Comparison of ENCODE assay signal across 15 mouse cellular contexts in genomic region chr9:23200828-23201227, GRCm38 (mm10). TPM values are rescaled to one million over a fixed set of nuclear protein-coding genes. Genes with fewer than 3 reads are reported as not detected.
"Had no signal": no experiment of that assay in that cellular context is flagged by ENCODE, and none has a peak within 500 bp of the region (broad histone marks: within the 10 kb centered on the region; RNA-seq: fewer than 3 reads in every experiment).

No protein-coding gene starts in this region.

- H3K4me3 ChIP-seq: layer of hippocampus, adult 2 months; limb, embryonic 10.5 days; liver, embryonic 15.5 days; midbrain, embryonic 13.5 days; myocyte; neural tube, embryonic 15.5 days had no signal

- H3K4me2 ChIP-seq: liver, embryonic 11.5 days; liver, embryonic 15.5 days; midbrain, embryonic 13.5 days; neural tube, embryonic 15.5 days had no signal

- H3K27me3 ChIP-seq: neural tube, embryonic 15.5 days had no signal

- H3K9me3 ChIP-seq: limb, embryonic 10.5 days; liver, embryonic 15.5 days; midbrain, embryonic 13.5 days; neural tube, embryonic 15.5 days had no signal

- H3K9ac ChIP-seq: liver, embryonic 15.5 days; midbrain, embryonic 13.5 days; neural tube, embryonic 15.5 days had no signal

- DNase-seq: lung, adult 2 months; lung, postnatal 14 days; right cerebral cortex, adult 18-20 months; right cerebral cortex, postnatal 25 days; thymus, postnatal 14 days had no signal

- ATAC-seq: hindbrain, embryonic 16.5 days; inflammation-experienced regulatory T-cells, adult 6 months; midbrain, embryonic 13.5 days had no signal

- H3K4me1 ChIP-seq: liver, embryonic 15.5 days had no signal

- H3K27ac ChIP-seq: layer of hippocampus, adult 2 months; limb, embryonic 10.5 days; liver, embryonic 15.5 days; midbrain, embryonic 13.5 days; neural tube, embryonic 15.5 days had no signal

- H3K36me3 ChIP-seq: limb, embryonic 10.5 days; liver, embryonic 15.5 days; midbrain, embryonic 13.5 days; neural tube, embryonic 15.5 days had no signal

RNA-seq across cellular contexts. Expression of gene Bmper, which starts 22.0 kb away (rescaled TPM):
- total RNA-seq: megakaryocyte progenitor cell, adult 5-6 weeks had no signal
- polyA plus RNA-seq: inflammation-experienced regulatory T-cells, adult 6 months had no signal
